Mouse (Mus musculus) mouse trophoblast stem cell (cell line): ENCODE measurements at regions not wholly inside any gene's neighbourhood (a gene's known extent, or its start where the extent isn't known, plus 50 kb on each side); places are given as distances from the start of the nearest gene placed in this dataset.

ENCODE experiments used
- in situ Hi-C, 2 experiments: fragments of 300-500 bp; cut with MseI, MboI; formaldehyde crosslinking; loops; 2 replicates in 1 of 2; 3 replicates in 1 of 2; pipeline ENCODE4 v1.15.1; 2025

DNA sequence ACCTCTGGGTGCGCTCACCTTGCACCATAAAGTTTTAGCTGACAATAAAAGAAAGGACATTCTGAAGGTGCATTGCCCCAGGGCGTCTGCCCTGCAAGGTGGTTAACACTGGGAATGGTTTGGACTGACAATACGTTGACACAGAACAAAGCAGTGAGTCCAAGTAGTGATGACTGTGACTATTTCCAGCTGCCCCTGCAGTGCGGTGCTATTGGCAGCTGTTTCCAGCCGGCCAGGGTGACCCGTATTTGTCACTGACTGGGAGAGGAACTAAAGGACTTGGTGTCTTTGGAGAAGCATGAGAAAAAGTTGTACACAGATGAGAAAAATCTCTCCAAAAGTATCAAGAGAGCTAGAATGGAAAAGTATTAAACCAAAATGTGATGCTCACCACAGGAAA, 52.0 kb upstream of the Vtcn1 start:
- in situ Hi-C loops = loop anchor here in 1 of 2 experiments (5.0 kb wide), 1 partner anchor 134 kb away; no protein-coding TSS in a partner anchor

DNA sequence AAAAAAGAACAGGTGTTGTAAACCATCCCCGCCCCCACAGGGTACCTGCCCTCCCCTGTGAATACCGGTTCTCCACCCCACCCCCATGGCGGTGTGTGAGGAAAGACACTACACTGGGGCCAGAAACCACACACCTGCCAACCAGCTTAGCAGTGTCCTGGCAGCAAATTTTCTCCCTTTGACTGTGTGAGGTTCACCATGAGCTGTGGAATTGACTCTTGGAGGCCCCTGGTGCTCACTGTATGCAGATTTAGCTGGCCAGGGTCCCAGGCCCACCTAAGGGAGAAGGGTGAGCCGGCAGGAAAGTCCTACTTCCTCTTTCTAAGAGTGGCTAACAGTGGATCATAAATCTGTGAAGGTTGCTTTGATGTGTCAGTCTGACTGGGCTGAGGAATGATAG, 53.9 kb upstream of the Vtcn1 start:
- in situ Hi-C loops = loop anchor here in 1 of 2 experiments (5.0 kb wide), 1 partner anchor 136 kb away; no protein-coding TSS in a partner anchor

DNA sequence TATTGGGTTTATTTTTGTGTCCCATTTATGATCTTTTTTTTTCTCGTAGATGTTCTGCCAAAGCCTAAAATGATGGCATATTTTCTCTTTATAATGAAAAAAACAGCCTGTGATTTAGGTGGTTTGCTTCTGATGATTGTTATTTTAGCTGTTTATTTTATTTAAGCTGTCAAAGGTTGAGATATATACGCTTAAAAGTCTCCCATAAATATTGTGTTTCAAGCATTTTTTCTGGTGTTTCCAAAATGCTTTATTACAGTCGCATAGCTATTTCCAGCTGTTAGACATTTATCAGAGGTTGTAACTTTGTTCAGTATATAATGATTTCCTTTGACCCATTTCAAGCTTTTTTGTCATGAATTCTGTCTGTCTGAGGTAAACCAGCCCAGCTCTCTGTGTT, 54.4 kb upstream of the Vtcn1 start:
- in situ Hi-C loops = loop anchor here in 1 of 2 experiments (5.0 kb wide), 1 partner anchor 136 kb away; no protein-coding TSS in a partner anchor

DNA sequence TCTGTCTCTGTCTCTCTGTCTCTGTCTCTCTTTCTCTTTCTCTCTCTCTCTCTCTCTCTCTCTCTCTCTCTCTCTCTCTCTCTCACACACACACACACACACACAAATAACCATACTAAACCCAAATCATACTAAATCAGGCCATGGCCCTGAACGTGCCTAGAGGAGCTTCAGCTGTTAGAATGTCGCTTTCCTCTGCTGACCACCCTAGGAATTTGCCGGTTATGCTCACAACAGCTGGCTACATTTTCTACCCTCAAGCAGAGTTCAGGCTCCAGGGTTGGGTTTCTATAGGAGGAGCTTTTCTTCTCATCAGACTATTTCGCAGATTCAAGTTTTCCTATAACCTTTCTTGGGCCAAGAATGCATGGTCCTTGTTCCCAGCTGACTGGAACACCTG, 56.1 kb upstream of the Vtcn1 start:
- in situ Hi-C loops = no loop called here

DNA sequence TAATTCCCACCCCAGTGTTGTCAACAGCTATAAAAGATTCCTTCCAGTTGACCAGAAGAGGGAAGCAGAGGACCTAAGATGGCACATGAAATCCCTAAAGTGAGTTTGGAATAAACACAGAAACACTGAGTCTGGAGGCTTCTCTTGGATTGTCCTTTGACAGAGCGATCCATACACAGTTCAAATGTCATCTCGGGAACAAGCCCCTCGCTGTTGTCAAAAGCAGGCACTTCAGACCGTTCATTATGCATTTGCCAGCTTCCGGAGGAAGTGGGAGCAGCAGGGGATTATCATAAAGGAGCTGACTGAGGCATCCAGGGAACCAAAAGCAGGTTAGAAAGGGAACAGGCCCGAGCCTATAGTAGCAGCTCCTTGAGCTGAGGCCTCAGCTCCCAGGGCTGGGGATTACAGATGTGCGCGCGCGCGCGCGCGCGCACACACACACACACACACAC, 57.1 kb upstream of the Vtcn1 start:
- in situ Hi-C loops = no loop called here

DNA sequence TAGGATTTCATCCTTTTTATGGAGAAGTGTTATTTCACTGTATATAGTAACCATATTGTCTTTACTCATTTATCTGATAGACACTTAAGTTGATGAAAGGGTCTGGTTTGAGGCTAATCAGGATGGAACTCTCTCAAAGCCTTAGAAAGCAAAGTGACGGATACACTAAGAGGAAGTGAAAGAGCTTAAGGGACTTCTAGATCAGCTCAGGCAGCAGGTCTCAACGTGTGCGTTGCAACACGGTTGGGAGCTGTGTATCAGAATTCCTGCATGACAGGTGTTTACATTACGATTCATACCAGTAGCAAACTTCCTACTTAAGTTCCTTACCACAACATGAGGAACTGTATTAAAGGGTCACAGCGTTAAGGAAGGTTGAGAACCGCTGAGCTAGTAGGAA, 59.9 kb upstream of the Vtcn1 start:
- in situ Hi-C loops = no loop called here

DNA sequence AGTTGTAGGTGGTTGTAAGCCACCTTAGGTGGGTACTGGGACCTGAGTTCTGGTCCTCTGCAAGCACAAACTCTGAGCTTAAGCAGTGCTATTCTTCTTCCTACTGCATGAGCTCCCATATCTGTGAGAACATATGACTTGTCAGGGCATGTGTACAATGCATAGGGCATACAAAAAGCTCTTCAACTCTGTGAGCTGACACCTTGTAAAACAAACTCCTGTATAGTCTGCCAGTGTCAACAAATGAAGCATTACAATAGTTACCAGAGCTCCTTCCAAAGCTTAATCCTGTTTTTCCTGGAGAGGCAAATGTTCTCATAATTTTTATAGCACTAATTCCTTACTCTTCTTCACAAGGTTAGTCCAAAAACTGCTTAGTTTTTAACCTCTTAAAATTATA, 62.4 kb upstream of the Vtcn1 start:
- in situ Hi-C loops = no loop called here

DNA sequence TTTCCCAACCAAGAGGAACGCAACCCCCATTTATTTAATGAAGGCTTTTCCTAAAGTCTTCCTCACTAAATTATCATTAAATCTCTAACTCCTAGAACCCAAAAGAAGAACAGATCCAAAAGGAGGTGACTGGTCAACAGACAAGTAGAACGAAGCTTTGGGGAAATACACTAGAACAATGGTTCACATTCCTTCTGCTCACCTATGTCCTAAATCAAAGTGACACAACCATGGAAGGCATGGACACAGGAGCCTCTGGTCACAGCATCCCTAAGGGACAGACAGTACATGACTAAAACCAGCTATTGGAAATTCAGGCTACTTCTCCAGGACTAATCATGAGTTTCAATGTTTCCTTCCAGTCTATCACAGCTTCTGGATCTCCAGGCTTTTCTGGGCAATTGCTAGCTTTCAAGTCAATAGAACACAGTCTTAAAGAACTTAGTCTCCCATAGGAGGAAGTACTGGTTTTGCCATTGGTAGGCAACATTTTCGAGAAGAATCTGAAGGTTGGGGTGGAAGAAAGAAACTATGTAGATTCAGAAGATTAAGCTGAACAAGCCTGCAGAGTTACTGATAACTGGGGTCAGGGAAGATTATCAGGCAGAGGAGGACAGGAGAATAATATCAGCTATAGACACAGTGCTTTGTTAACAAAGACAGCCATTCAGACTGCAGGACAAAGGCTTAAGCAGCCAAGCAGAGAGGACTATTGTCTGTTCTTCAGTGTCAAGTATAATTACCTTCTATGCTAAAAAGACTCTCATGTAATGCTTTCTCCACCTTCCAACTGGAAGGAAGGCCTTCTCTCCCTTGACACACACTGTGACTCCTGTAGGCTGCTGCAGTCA, 65.9 kb upstream of the Vtcn1 start:
- in situ Hi-C loops = no loop called here

DNA sequence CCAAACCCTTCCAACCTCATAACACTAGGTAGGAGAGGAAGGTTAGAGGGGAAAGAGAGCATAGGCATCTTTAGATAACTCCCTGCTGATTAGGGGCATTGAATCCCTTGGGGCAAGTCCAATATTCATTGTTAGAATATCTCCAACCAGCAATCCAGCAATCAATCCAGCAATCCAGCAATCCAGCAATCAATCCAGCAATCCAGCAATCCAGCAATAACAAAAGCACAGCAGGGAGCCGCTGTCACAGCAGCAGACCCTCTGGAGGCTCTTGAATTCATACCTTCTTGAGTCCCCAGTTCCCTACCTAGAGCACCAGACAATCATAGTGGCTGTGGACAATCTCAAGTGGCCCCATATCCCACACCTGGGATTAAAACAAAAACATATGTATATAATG, 69.4 kb upstream of the Man1a2 start:
- in situ Hi-C loops = no loop called here

DNA sequence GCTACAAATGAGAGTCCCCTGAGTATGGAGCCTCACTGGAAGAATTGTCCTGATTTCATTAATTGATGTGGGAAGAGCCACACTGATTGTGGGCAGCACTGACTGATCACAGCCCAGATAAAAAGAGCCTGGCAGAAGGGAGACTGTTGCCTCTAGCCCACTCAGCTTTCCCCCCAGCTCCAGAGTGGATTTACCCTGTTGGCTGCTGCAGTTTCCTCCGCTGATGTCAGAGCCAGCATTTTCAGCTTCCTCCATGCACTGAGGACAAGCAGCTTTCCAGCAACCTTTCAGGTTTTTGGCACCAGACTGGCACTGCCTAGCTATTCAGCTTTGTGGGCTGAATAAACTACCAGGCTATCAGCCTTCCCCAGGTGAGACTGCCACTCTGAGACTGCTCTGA, 65.9 kb upstream of the Man1a2 start:
- in situ Hi-C loops = no loop called here

DNA sequence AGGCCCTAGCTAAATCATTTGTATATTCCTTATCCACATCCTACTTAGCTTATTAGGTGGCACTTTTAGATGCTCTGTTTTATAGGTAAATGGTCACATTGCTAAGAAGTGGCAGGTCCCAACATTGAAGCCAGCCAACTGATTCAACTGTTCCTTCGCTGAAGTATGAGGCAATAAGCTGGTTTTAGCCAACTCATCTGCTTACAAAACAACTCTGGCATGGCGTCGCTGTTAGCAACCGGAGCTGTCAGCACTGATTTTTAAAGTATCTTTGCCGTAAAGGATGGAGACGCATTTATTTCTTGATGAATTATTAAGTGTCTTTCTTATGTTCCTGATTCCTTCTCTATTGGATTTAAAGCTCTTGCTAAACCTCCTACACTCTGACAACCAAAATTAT, 63.4 kb upstream of the Man1a2 start:
- in situ Hi-C loops = no loop called here

DNA sequence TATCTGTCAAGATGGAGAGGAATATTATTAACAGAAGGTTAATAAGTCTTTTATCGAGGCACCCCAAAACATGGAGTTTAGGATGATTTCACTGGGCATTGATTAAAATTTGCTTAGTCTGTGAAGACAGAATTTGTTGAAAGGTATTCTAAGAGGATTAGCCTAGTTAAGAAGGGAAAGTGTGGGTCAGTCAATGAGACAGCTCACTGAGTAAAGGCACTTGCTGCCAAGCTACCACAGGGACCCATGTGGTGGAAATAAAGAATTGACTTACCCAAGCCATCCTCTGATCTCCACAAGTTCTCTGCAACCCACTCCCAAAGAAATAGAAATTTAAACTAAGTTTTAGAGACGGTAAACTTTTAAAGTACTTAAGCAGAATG, 63.0 kb upstream of the Man1a2 start:
- in situ Hi-C loops = no loop called here

DNA sequence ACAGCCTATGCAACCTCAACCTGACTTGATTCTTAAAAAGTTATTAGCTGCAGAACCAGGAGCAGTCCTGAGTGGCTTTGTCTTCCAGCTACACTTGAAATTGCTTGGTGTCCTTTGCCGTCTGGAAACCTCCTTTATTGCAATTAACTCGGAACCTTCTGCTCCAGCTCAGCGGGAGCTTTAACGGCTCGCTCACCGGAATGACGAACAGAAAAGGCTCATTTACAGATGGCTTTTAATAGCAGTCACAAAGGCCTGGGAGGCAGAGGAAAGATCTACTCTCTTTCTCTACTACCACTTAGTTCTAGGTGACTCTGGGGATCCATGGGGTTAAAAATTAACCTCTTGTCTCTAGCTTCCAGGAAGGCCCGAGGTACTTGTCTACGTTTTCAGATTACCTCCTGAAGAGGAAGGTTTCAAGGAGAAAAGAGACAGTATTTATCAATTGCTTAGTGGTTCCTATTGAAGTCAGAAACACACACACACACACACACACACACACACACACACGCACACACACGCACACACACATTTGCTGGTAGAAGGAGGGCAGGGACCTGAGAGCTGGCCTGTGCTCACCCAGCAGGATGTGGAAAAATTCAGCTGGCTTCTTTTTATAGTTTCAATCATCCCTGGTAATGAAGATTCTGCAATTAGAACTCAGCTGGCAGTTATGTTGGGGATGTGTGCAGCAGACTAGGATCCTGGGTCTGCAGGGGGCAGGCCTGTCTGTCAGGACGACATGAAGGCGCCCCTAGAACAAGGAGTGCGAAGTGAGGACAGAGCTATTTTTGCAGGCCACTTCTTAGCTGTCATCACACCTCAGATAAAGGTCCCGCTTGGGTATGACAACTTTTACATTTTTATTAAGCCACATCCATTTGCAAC, 62.4 kb upstream of the Man1a2 start:
- in situ Hi-C loops = no loop called here

DNA sequence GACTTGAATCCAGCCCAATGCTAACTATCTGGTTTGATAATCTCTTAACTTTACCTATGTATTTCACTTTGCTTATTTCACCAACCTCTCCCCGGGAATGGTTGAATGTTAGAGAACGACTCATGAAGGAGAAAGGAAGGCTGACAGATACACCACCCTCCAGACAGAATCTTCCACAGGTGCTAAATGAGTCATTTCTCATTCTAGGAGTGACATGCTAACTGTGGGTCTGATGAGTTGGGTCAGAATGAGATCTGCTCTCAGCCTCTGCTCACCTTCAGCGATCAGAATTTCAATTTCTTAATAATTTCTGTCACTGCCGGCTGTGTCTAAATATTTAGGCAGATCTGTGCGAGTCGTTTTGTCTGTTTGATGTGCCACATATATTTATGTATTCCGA, 52.4 kb upstream of the Man1a2 start:
- in situ Hi-C loops = no loop called here

DNA sequence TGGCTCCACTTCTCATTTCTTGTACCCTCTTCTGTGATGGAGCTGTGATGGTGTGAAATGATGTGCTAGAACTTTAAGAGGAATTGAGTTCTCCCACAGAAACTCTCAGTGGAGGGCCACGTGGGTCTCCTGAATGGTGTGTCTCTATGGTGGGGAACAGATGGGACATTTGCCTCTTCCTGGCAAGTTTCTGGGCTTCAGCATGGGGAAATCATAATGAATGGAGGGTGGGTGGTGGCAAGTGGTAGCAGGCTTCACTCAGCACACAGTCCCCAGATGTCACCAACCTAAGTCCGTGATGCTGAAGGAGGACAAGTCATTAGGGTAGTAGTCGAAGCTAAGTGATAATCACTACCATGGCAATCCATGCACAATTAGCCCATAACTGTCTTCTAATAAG, 51.2 kb upstream of the Man1a2 start:
- in situ Hi-C loops = no loop called here
